Mouse (Mus musculus) heart, adult 8-10 months (tissue): ENCODE measurements around the gene Slc22a26. TPM values are rescaled to one million over a fixed set of nuclear protein-coding genes. Genes with fewer than 3 reads are reported as not detected.
A peak's percentile ranks its signal among the peaks of the same experiment; 100 is the strongest.
"Not testable (repeated sequence)": the region's sequence is repeated elsewhere in the genome, so short reads cannot be mapped to it uniquely, and the experiment has no call there.

Experiments used
- DNase-seq: peaks from one replicate; pipeline ENCODE4 v3.0.0; 2022; ENCODE audit warnings: low spot score
- total RNA-seq, 4 experiments: library from RNA; stranded (reverse); gene quantifications; 2 replicates each; pipeline ENCODE4 v1.2.4; 2022

Slc22a26 gene
- not detected for total RNA-seq

GRCm38 (mm10) chr19:7802571-7802970 is at the start of gene Slc22a26:
Gene Slc22a26, minus strand, starts transcription at chr19:7802667.
- no peak for DNase-seq

- no peak for DNase-seq
Observed at GRCm38 (mm10) chr19:7829851-7830250, 27.4 kb upstream of the Slc22a26 start.

- no peak for DNase-seq
Observed at GRCm38 (mm10) chr19:7790571-7790970, 11.9 kb downstream of the Slc22a26 start.

- peak; percentile 1 for DNase-seq
Observed at GRCm38 (mm10) chr19:7775306-7775705, 27.2 kb downstream of the Slc22a26 start.

- no peak for DNase-seq
Observed at GRCm38 (mm10) chr19:7766124-7766523, 36.3 kb downstream of the Slc22a26 start.

- DNase-seq = no peak
Observed at GRCm38 (mm10) chr19:7765599-7765998, 36.9 kb downstream of the Slc22a26 start.

- DNase-seq = not testable (repeated sequence)
Observed at GRCm38 (mm10) chr19:7753371-7753770, 49.1 kb downstream of the Slc22a26 start.

Other genes with a start within 250 kb of the Slc22a26 start
- 100 to 1,000 TPM; 121 to 150 (median 137) TPM for gene Pla2g16, start 245.2 kb downstream of the Slc22a26 start, total RNA-seq
- under 1 TPM; 0.16 to 0.37 (median 0.32) TPM for gene Lgals12, start 195.5 kb downstream of the Slc22a26 start, total RNA-seq
- not detected for gene Hrasls5, start 190.1 kb downstream of the Slc22a26 start, total RNA-seq
- not detected for gene Slc22a19, start 91.4 kb downstream of the Slc22a26 start, total RNA-seq
- gene Slc22a27, start 163.4 kb upstream of the Slc22a26 start, total RNA-seq = not detected